ENCODE assay signal across 8 mouse cellular contexts in the genomic region with DNA sequence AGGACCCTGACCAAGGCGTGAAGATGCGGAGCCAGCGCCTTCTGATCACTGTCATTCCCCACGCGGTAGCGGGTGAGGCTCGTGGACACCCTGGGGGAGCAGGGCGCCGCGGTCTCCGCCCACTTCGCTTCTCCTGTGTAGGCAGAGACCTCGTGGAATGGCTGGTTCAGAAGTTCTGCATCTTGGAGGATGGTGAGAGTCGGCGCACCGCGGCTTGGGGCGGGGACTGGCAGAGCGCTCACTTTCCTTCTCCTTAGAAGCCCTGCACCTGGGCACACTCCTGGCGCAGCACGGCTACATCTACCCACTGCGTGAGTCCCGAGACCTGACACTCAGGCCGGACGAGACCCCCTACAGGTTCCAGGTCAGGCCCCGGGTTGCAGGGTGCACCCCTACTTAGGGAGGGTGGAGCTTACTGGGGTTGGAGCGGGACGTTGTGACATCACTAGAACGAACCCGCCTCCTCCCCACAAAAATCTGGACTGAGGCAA. TPM values are rescaled to one million over a fixed set of nuclear protein-coding genes. Genes with fewer than 3 reads are reported as not detected.
A peak's percentile ranks its signal among the peaks of the same experiment; 100 is the strongest.
DNase-seq lines count a peak whose midpoint lies in the region; ATAC-seq lines count a peak whose summit lies in the region.

No protein-coding gene starts in this region.

- peaks cover 16% of the 10 kb centered on the region for H3K4me1 ChIP-seq in heart, embryonic 11.5 days (ENCODE audit: control insufficient read depth, insufficient read depth, low read length)
- peaks cover 57% of the 10 kb centered on the region for H3K4me1 ChIP-seq in liver, embryonic 12.5 days

- H3K36me3 ChIP-seq in heart, embryonic 11.5 days (ENCODE audit: control insufficient read depth, insufficient read depth, low read length): no peaks in the 10 kb centered on the region
- H3K36me3 ChIP-seq in liver, embryonic 12.5 days: peaks cover 4% of the 10 kb centered on the region; the same call in 1 of the 2 replicates

- no peaks in the 10 kb centered on the region for H3K9me3 ChIP-seq in heart, embryonic 11.5 days (replicated peaks; ENCODE audit: control insufficient read depth, low read length)
- no peaks in the 10 kb centered on the region for H3K9me3 ChIP-seq in liver, embryonic 12.5 days (replicated peaks)

- H3K27me3 ChIP-seq in heart, embryonic 11.5 days (ENCODE audit: control insufficient read depth, insufficient read depth, low read length): peaks cover 62% of the 10 kb centered on the region
- peaks cover 91% of the 10 kb centered on the region for H3K27me3 ChIP-seq in liver, embryonic 12.5 days (replicated peaks)

- no peak for ATAC-seq in heart, embryonic 11.5 days (replicated peaks; ENCODE audit: insufficient number of reproducible peaks, low FRiP score, low TSS enrichment)
- ATAC-seq in liver, embryonic 12.5 days: no peak

- WGBS in heart, embryonic 11.5 days (ENCODE audit: insufficient replicate concordance): 2% methylated on average over 30 of the region's 30 CpGs
- 2% methylated on average over 30 of the region's 30 CpGs for WGBS in liver, embryonic 12.5 days (ENCODE audit: insufficient replicate concordance)

- peak overlapping the region; percentile 95 for H3K4me2 ChIP-seq in heart, embryonic 11.5 days
- H3K4me2 ChIP-seq in liver, embryonic 12.5 days: peak overlapping the region; percentile 96

- H3K4me3 ChIP-seq in heart, embryonic 11.5 days (ENCODE audit: low read depth, low read length): peak overlapping the region; percentile 55
- H3K4me3 ChIP-seq in liver, embryonic 12.5 days: peak overlapping the region; percentile 56

- H3K9ac ChIP-seq in heart, embryonic 11.5 days (ENCODE audit: low read depth, low read length): peak overlapping the region; percentile 52; the same call in 1 of the 2 replicates
- H3K9ac ChIP-seq in liver, embryonic 12.5 days: peak overlapping the region; percentile 51

- H3K27ac ChIP-seq in heart, embryonic 11.5 days (ENCODE audit: low read depth, low read length): no peak overlapping the region
- no peak overlapping the region for H3K27ac ChIP-seq in liver, embryonic 12.5 days

- DNase-seq in ovary, postnatal 36 days (ENCODE audit: low spot score): peak; percentile 44
- DNase-seq in ovary, postnatal 10 days (ENCODE audit: low spot score): no peak
- DNase-seq in cerebellum, postnatal 10 days: peak; percentile 34 to 42
- DNase-seq in kidney, postnatal 10 days: peak; percentile 45
- DNase-seq in neural tube, embryonic 10.5 days (ENCODE audit: extremely low spot score, low spot score): peak; percentile 34
- no peak for DNase-seq in natural killer cell, adult 2 months (ENCODE audit: low spot score in 2 of 2)

RNA-seq across cellular contexts. Expression of a gene that starts 0.6 kb away (rescaled TPM):
- 3.7 and 5.8 TPM in 2 replicates for polyA plus RNA-seq in heart, embryonic 11.5 days (2014; fragmentation: Nextera tagmentation; extraction: Ambion mirVana)
- polyA plus RNA-seq in liver, embryonic 12.5 days (2016; fragmentation: Nextera tagmentation; extraction: Ambion mirVana): 0.99 and 1.0 TPM in 2 replicates

RNA-seq across cellular contexts. Expression of a gene that starts 4.2 kb away (rescaled TPM):
- 6.4 and 7.6 TPM in 2 replicates for polyA plus RNA-seq in heart, embryonic 11.5 days (2014; fragmentation: Nextera tagmentation; extraction: Ambion mirVana)
- 36.1 and 36.9 TPM in 2 replicates for polyA plus RNA-seq in liver, embryonic 12.5 days (2016; fragmentation: Nextera tagmentation; extraction: Ambion mirVana)

RNA-seq across cellular contexts. Expression of a gene that starts 4.5 kb away (rescaled TPM):
- 0.54 and 2.2 TPM in 2 replicates for polyA plus RNA-seq in heart, embryonic 11.5 days (2014; fragmentation: Nextera tagmentation; extraction: Ambion mirVana)
- polyA plus RNA-seq in liver, embryonic 12.5 days (2016; fragmentation: Nextera tagmentation; extraction: Ambion mirVana): 96.4 and 96.5 TPM in 2 replicates

RNA-seq across cellular contexts. Expression of a gene that starts 40.7 kb away (rescaled TPM):
- 34.4 and 39.7 TPM in 2 replicates for polyA plus RNA-seq in heart, embryonic 11.5 days (2014; fragmentation: Nextera tagmentation; extraction: Ambion mirVana)
- polyA plus RNA-seq in liver, embryonic 12.5 days (2016; fragmentation: Nextera tagmentation; extraction: Ambion mirVana): 12.1 and 13.1 TPM in 2 replicates

RNA-seq across cellular contexts. Expression of a gene that starts 49.3 kb away (rescaled TPM):
- 70.2 and 77.2 TPM in 2 replicates for polyA plus RNA-seq in heart, embryonic 11.5 days (2014; fragmentation: Nextera tagmentation; extraction: Ambion mirVana)
- 59.4 and 62.6 TPM in 2 replicates for polyA plus RNA-seq in liver, embryonic 12.5 days (2016; fragmentation: Nextera tagmentation; extraction: Ambion mirVana)

Comparison
In these comparisons a context has a peak if more than half of its experiments do, and no peak if none do; other contexts are left out.
1. DNase-seq: peak in ovary, postnatal 36 days (single experiment), cerebellum, postnatal 10 days (2 of 2), kidney, postnatal 10 days (single experiment) and neural tube, embryonic 10.5 days (single experiment); none in ovary, postnatal 10 days (single experiment) and natural killer cell, adult 2 months (0 of 2).
2. RNA of a gene that starts 4.5 kb away (polyA plus RNA-seq): 96.4 to 96.5 TPM in liver, embryonic 12.5 days; 0.54 to 2.2 TPM in heart, embryonic 11.5 days; every median in the first group is over 10 times any median in the second.